Mouse (Mus musculus): ENCODE data around the gene Wnt11. TPM values are rescaled to one million over a fixed set of nuclear protein-coding genes. Genes with fewer than 3 reads are reported as not detected.

Gene Wnt11
- total RNA-seq (2021) = 1 to 10 TPM in 1 of 2 experiments, under 1 TPM in 1; 0.93 to 1.0 TPM
- long read RNA-seq, experiment 1, partial matches to known transcripts = 0 of 2 reads
- long read RNA-seq, experiment 1, other reads (novel, unspliced or antisense) = 1 of 2 reads
- long read RNA-seq, experiment 2 = 0 reads

DNA sequence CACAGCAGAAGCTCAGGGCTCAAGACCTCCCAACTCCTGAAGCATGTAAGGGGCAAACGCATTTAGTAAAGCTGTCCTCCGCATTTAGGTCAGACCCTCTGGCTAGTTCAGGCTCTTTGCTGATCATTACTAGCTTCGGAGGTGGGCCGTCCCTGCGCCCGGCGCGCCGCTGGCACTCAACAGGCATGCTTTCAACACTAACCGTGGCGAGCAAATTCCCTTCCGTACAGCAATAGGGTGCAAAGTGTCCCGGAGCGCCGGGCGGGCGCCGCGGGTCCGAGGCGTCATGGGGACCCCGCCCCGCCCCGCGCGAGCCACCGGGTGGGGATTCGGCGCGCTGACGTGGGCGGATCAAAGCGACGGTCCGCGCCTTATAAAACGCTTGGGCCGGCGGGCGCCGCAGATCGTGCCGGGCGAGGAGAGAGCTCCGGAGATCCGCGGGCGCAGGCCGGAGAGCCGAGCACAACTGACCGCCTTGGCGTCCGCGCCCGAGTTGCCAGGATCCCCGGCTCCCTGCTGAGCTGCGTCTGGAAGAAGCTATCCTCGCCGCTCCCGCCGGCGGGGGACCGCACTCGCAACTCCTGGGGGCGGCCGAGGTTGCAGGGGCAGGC, at the start of gene Wnt11:
Gene Wnt11 (plus strand): TSS at position 402 of the 611 bp plus-strand sequence.
- no peak for DNase-seq (ENCODE audit: extremely low spot score in 1 of 2, low spot score in 2 of 2)
- Histone ChIP-seq H3K27ac (no peak within 1 kb of the TSS), H3K4me3 (peak within 1 kb of the TSS; percentile 54)
- TF ChIP-seq CTCF (IDR thresholded peaks at IDR 0.05) = no peak
- intact Hi-C loops (cut with DNase I) = loop anchor here (5.0 kb wide), 1 partner anchor 242 kb away; no protein-coding TSS in a partner anchor

GRCm38 (mm10) chr7:98786792-98787612, 47.9 kb upstream of the Wnt11 start:
- Histone ChIP-seq H3K27ac (no peak overlapping the region), H3K4me3 (no peak overlapping the region)
- DNase-seq (ENCODE audit: extremely low spot score in 1 of 2, low spot score in 2 of 2) = no peak
- intact Hi-C loops (cut with DNase I) = no loop called here
- TF ChIP-seq CTCF (IDR thresholded peaks at IDR 0.05) = no peak

GRCm38 (mm10) chr7:98788721-98789120, 46.2 kb upstream of the Wnt11 start:
- no peak overlapping the region for H3K4me3 ChIP-seq
- H3K27ac ChIP-seq = no peak overlapping the region
- DNase-seq (ENCODE audit: extremely low spot score in 1 of 2, low spot score in 2 of 2) = no peak
- intact Hi-C loops (cut with DNase I) = no loop called here
- no peak for TF ChIP-seq CTCF (IDR thresholded peaks at IDR 0.05)

DNA sequence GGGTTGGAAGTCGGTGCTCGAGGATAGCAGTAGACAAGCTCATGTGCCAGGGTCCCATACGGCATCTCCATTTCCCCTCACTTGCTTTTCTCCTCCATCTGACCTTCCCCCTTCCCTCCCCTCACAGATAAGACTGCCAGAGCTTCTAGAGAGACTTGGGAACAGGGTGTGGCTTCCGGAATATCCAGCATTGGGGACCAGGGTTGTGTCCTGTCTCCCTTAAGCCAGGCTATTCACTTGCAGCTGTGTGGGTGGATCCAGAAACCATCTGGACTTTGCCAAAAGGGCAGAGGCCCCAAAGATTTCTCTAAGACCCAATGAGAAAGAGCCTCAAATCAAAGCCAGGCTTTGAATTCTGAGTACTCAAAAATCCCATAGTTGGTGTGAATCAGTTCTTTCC, 45.8 kb upstream of the Wnt11 start:
- no peak for DNase-seq (ENCODE audit: extremely low spot score in 1 of 2, low spot score in 2 of 2)
- intact Hi-C loops (cut with DNase I) = no loop called here
- Histone ChIP-seq H3K27ac (no peak overlapping the region), H3K4me3 (no peak overlapping the region)
- no peak for TF ChIP-seq CTCF (IDR thresholded peaks at IDR 0.05)

- intact Hi-C loops (cut with DNase I) = no loop called here
- no peak for DNase-seq (ENCODE audit: extremely low spot score in 1 of 2, low spot score in 2 of 2)
- Histone ChIP-seq H3K4me3 (no peak overlapping the region), H3K27ac (no peak overlapping the region)
- no peak for TF ChIP-seq CTCF (IDR thresholded peaks at IDR 0.05)
These were observed 43.0 kb upstream of the Wnt11 start for GRCm38 (mm10) chr7:98791864-98792263.

- DNase-seq (ENCODE audit: extremely low spot score in 1 of 2, low spot score in 2 of 2) = no peak
- Histone ChIP-seq H3K4me3 (no peak overlapping the region), H3K27ac (no peak overlapping the region)
- intact Hi-C loops (cut with DNase I) = no loop called here
- TF ChIP-seq CTCF (IDR thresholded peaks at IDR 0.05) = no peak
These were observed 41.1 kb upstream of the Wnt11 start for GRCm38 (mm10) chr7:98793811-98794210.

- no peak overlapping the region for H3K4me3 ChIP-seq
- H3K27ac ChIP-seq = no peak overlapping the region
- DNase-seq (ENCODE audit: extremely low spot score in 1 of 2, low spot score in 2 of 2) = no peak
- TF ChIP-seq CTCF (IDR thresholded peaks at IDR 0.05) = no peak
- intact Hi-C loops (cut with DNase I) = no loop called here
These were observed 40.5 kb upstream of the Wnt11 start for GRCm38 (mm10) chr7:98794444-98794843.

DNA sequence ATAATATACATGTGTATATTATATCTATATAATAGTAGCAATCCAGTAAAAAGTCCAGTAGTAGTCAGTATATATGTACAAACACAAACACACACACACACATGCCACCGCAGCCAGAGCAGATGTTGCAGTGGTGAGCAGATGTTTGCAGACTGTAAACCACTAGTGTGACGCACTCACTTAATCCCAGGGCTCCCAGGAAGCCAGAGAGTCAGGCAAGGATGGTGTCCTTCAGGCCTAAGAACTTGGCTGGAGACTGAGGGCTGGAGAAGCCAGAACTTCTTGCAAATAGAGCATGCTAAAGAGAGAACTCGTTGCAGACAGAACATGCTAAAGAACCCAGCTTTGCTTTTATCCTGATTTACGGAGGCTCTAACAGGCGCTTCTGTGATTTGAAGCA, 39.3 kb upstream of the Wnt11 start:
- intact Hi-C loops (cut with DNase I) = no loop called here
- Histone ChIP-seq H3K4me3 (no peak overlapping the region), H3K27ac (no peak overlapping the region)
- DNase-seq (ENCODE audit: extremely low spot score in 1 of 2, low spot score in 2 of 2) = no peak
- TF ChIP-seq CTCF (IDR thresholded peaks at IDR 0.05) = no peak

DNA sequence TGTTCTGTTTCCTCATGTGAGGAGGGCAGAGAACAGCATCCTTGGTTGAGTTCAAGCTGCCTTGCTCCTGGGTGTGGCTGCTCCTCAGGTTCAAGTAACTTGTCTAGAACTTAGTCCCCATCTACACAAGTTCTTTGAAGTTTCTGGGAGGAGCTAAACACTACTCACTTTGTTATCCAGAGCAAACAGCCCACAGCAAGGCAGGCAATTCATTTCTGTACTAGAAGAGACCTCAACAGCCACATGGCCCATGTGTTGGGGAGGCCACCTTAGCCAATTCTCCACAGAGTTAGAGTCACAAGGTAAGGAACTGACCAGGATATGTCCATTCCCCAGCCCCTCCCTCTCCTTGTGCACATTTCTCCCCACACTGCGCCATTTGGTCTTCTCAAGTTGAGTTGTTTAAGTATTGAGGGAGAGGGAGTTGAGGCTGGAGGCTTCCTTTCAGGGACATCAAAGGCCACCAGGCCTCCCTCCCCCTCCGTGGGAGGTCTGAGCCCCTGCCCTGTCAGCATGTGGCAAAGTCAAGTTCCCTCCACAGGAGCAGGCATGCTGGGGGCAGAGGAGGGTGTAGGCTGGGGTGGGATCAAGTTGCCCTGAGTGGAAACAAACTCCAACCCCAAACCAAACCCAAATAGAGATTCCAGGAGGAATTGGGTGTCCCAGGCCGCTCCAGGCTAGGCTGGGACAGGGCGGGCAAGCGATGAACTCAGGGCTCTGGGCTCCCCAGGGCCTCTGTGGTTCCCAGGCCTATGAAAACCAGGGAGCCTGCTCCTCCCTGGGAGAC, 37.4 kb upstream of the Wnt11 start:
- Histone ChIP-seq H3K4me3 (no peak overlapping the region), H3K27ac (no peak overlapping the region)
- TF ChIP-seq CTCF (IDR thresholded peaks at IDR 0.05) = no peak
- no peak for DNase-seq (ENCODE audit: extremely low spot score in 1 of 2, low spot score in 2 of 2)
- intact Hi-C loops (cut with DNase I) = no loop called here

DNA sequence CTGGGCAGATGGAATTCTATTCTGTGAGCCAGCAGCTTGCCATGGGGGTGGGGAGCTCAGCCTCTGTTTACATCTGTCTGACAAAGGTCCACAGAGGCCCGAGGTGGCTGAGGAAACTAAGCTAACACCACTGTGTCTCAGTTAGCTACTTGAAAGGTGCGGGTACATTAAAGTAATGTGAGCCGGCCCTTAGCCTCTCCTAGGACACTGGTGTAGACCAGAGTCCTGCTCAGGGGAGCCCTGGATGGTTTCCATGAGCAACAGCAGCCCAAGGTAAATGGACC, 36.8 kb upstream of the Wnt11 start:
- Histone ChIP-seq H3K27ac (no peak overlapping the region), H3K4me3 (no peak overlapping the region)
- no peak for DNase-seq (ENCODE audit: extremely low spot score in 1 of 2, low spot score in 2 of 2)
- TF ChIP-seq CTCF (IDR thresholded peaks at IDR 0.05) = no peak
- intact Hi-C loops (cut with DNase I) = no loop called here

- intact Hi-C loops (cut with DNase I) = no loop called here
- DNase-seq (ENCODE audit: extremely low spot score in 1 of 2, low spot score in 2 of 2) = peak in 1 of 2 experiments; percentile 23
- Histone ChIP-seq H3K4me3 (no peak overlapping the region), H3K27ac (peak overlapping the region; percentile 36; the same call in 1 of the 2 replicates)
- TF ChIP-seq CTCF (IDR thresholded peaks at IDR 0.05) = no peak
These were observed 34.5 kb upstream of the Wnt11 start for GRCm38 (mm10) chr7:98800435-98800834.

DNA sequence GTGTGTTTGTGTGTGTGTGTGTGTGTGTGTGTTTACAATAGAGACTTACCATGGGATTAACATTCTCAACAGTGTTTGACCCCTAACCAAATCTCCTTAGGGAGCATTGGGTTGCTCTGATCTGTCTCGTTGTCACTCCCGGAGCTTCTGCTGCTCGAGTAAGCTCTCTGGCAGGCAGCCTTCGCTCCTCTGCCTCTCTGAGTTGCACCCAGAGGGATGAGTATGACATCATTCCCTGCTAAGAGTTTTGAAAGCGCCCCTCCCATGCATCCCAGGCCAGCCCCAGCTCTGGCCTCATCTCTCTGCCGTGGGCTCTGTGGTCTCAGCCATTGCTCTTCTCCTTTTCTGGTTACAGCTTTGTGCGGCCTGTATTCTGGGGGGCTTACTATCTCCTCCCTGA, 33.8 kb upstream of the Wnt11 start:
- no peak overlapping the region for H3K27ac ChIP-seq
- no peak for DNase-seq (ENCODE audit: extremely low spot score in 1 of 2, low spot score in 2 of 2)
- H3K4me3 ChIP-seq = no peak overlapping the region
- intact Hi-C loops (cut with DNase I) = no loop called here
- no peak for TF ChIP-seq CTCF (IDR thresholded peaks at IDR 0.05)
